13 mouse cellular contexts compared by ENCODE assay signal in the genomic region with DNA sequence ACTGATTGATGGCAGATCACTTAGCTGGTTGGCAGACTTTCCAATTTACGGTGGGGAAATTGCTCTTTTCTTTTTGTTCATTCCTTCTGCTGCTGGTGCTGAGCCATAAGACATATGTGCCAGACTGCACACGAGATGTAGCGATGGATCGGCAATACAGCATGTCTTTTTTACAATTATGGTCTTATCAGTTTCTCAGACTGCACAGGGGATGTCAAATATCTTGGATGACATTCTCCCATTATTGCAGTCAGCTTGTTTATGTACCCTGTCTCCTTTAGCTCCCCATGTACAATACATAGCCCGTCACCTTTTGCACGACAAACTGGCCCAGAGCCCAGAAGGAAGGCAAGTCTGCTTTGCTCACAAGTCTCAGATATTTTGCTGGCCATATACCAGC.
DNase-seq lines count a peak whose midpoint lies in the region; ATAC-seq and TF ChIP-seq lines count a peak whose summit lies in the region.
"Had no signal": no experiment of that assay in that cellular context is flagged by ENCODE, and none has a peak within 500 bp of the region (broad histone marks: within the 10 kb centered on the region; RNA-seq: fewer than 3 reads in every experiment).

No protein-coding gene starts in this region.

- peak overlapping the region; percentile 22 for H3K4me2 ChIP-seq in forebrain, embryonic 13.5 days
- peak overlapping the region; percentile 25; the same call in 1 of the 2 replicates for H3K4me2 ChIP-seq in lung, embryonic 14.5 days
- peak overlapping the region; percentile 27 for H3K4me2 ChIP-seq in forebrain, postnatal 0 days (ENCODE audit: low read depth)
- H3K4me2 ChIP-seq: intestine, embryonic 15.5 days had no signal

- no peaks in the 10 kb centered on the region for H3K27me3 ChIP-seq in forebrain, embryonic 13.5 days
- H3K27me3 ChIP-seq in forebrain, embryonic 10.5 days (ENCODE audit: poor library complexity, severe bottlenecking), result no peaks in the 10 kb centered on the region
- no peaks in the 10 kb centered on the region for H3K27me3 ChIP-seq in lung, embryonic 14.5 days (ENCODE audit: insufficient read depth, low read length)
- H3K27me3 ChIP-seq in forebrain, postnatal 0 days (ENCODE audit: insufficient read depth, low read length), result no peaks in the 10 kb centered on the region
- H3K27me3 ChIP-seq: intestine, embryonic 15.5 days had no signal

- peak; percentile 81 for ATAC-seq in forebrain, embryonic 13.5 days
- peak; percentile 98 for ATAC-seq in lung, embryonic 14.5 days (ENCODE audit: insufficient read depth)
- peak; percentile 39 for ATAC-seq in forebrain, postnatal 0 days
- ATAC-seq: intestine, embryonic 15.5 days had no signal

- H3K27ac ChIP-seq in forebrain, embryonic 13.5 days, result peak overlapping the region; percentile 54
- no peak overlapping the region for H3K27ac ChIP-seq in forebrain, embryonic 10.5 days
- H3K27ac ChIP-seq in lung, embryonic 14.5 days (ENCODE audit: low read depth), result no peak overlapping the region
- peak overlapping the region; percentile 1; the same call in 1 of the 2 replicates for H3K27ac ChIP-seq in forebrain, postnatal 0 days (ENCODE audit: low read depth, low read length)
- H3K27ac ChIP-seq: intestine, embryonic 15.5 days; macrophage had no signal

- H3K9ac ChIP-seq in forebrain, embryonic 13.5 days, result no peak overlapping the region
- H3K9ac ChIP-seq in lung, embryonic 14.5 days, result no peak overlapping the region
- no peak overlapping the region for H3K9ac ChIP-seq in forebrain, postnatal 0 days
- H3K9ac ChIP-seq: intestine, embryonic 15.5 days had no signal

- no peaks in the 10 kb centered on the region for H3K36me3 ChIP-seq in forebrain, embryonic 13.5 days (ENCODE audit: poor library complexity, severe bottlenecking)
- no peaks in the 10 kb centered on the region for H3K36me3 ChIP-seq in forebrain, embryonic 10.5 days (replicated peaks)
- no peaks in the 10 kb centered on the region for H3K36me3 ChIP-seq in lung, embryonic 14.5 days (ENCODE audit: insufficient read depth)
- no peaks in the 10 kb centered on the region for H3K36me3 ChIP-seq in forebrain, postnatal 0 days (ENCODE audit: insufficient read depth)
- H3K36me3 ChIP-seq: intestine, embryonic 15.5 days had no signal

- peaks cover 6% of the 10 kb centered on the region; the same call in 1 of the 2 replicates for H3K4me1 ChIP-seq in forebrain, embryonic 13.5 days
- no peaks in the 10 kb centered on the region for H3K4me1 ChIP-seq in forebrain, embryonic 10.5 days
- no peaks in the 10 kb centered on the region for H3K4me1 ChIP-seq in lung, embryonic 14.5 days (ENCODE audit: insufficient read depth)
- peaks cover 4% of the 10 kb centered on the region; the same call in 1 of the 2 replicates for H3K4me1 ChIP-seq in forebrain, postnatal 0 days (ENCODE audit: insufficient read depth)
- H3K4me1 ChIP-seq: intestine, embryonic 15.5 days had no signal

- DNase-seq in forebrain, embryonic 10.5 days (ENCODE audit: extremely low spot score, low spot score), result no peak
- DNase-seq in lung, embryonic 14.5 days, result peak; percentile 85
- no peak for DNase-seq in lung, adult 18-20 months
- DNase-seq in forebrain, postnatal 0 days, result peak; percentile 77
- peak; percentile 6 to 11 for DNase-seq in layer of hippocampus, postnatal 36 days
- DNase-seq in urinary bladder, postnatal 14 days (ENCODE audit: low spot score), result no peak
- no peak for DNase-seq in thymus, postnatal 0 days (ENCODE audit: low spot score)
- DNase-seq: gastrocnemius, postnatal 14 days; kidney, postnatal 36 days; thymus, adult 18-20 months had no signal

- H3K9me3 ChIP-seq in forebrain, embryonic 13.5 days (replicated peaks), result no peaks in the 10 kb centered on the region
- H3K9me3 ChIP-seq in forebrain, embryonic 10.5 days, result no peaks in the 10 kb centered on the region
- H3K9me3 ChIP-seq in lung, embryonic 14.5 days (ENCODE audit: low read depth, low read length), result no peaks in the 10 kb centered on the region
- no peaks in the 10 kb centered on the region for H3K9me3 ChIP-seq in forebrain, postnatal 0 days (ENCODE audit: low read length)
- H3K9me3 ChIP-seq: intestine, embryonic 15.5 days had no signal

- TF ChIP-seq CTCF in lung, embryonic 14.5 days (IDR thresholded peaks at IDR 0.05; ENCODE audit: low read depth), result no peak
- no peak for TF ChIP-seq CTCF in forebrain, postnatal 0 days (IDR thresholded peaks at IDR 0.05; ENCODE audit: low read depth)

- no peak overlapping the region for H3K4me3 ChIP-seq in forebrain, embryonic 13.5 days
- H3K4me3 ChIP-seq in forebrain, embryonic 10.5 days, result no peak overlapping the region
- H3K4me3 ChIP-seq in lung, embryonic 14.5 days (ENCODE audit: low read depth, low read length), result no peak overlapping the region
- H3K4me3 ChIP-seq in forebrain, postnatal 0 days (ENCODE audit: low read depth, low read length), result 0 out of 2 replicates have a peak overlapping the region, but pooled peaks have one; percentile 13
- H3K4me3 ChIP-seq: intestine, embryonic 15.5 days had no signal

- WGBS in forebrain, embryonic 13.5 days, result 42% methylated on average over 6 of the region's 6 CpGs
- WGBS in forebrain, embryonic 10.5 days, result 88% methylated on average over 6 of the region's 6 CpGs
- 26% methylated on average over 6 of the region's 6 CpGs for WGBS in lung, embryonic 14.5 days
- WGBS in forebrain, postnatal 0 days, result 17% methylated on average over 6 of the region's 6 CpGs

Comparison
In these comparisons a context has a peak if more than half of its experiments do, and no peak if none do; other contexts are left out.
1. H3K27ac ChIP-seq: peak in forebrain, embryonic 13.5 days (single experiment) and forebrain, postnatal 0 days (single experiment); none in forebrain, embryonic 10.5 days (single experiment) and lung, embryonic 14.5 days (single experiment).
2. DNase-seq: peak in lung, embryonic 14.5 days (single experiment), forebrain, postnatal 0 days (single experiment) and layer of hippocampus, postnatal 36 days (2 of 2); none in forebrain, embryonic 10.5 days (single experiment), lung, adult 18-20 months (0 of 2), urinary bladder, postnatal 14 days (single experiment) and thymus, postnatal 0 days (single experiment).
3. ATAC-seq: peak in every context shown above with its lines; median percentile 98 in lung, embryonic 14.5 days; 81 in forebrain, embryonic 13.5 days; 39 in forebrain, postnatal 0 days.
4. Peak in every context shown above with its lines, with median percentiles within 50 percentile points of each other: H3K4me2 ChIP-seq.